In the genomic region with DNA sequence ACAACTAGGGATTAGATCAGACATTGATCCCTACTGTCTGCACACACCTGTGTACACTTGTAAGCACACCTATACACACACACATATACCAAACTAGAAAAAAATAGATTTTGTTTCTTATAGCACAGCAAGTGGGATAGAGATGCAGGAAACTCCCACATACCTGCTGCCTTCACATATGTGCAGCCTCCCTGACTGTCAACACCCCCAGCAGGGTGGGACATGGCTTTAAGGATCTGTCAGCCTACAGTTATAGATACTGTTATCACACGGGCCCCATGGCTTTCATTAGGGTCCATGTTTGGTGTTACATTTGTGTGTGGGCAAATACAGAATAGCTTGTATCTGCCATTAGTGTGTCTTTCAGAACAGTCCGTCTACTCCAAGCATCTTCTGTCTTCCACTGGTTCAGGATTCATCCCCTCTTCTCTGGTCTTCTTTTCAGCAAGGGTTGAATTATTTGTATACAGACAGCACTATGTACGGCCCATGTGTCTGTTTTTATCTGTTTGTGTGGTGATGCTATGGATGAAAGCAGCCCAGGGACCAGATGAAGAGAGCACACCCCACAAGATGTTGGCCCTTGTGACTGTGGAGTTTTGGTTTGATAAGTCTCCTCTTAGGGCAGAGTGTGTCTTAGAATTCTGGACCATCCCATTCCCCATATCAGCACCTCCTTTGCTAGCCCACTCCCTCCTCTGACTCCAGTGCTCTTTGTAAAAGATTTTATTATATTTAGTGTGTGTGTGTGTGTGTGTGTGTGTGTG, we compare ENCODE assay signal across 20 mouse cellular contexts. TPM values are rescaled to one million over a fixed set of nuclear protein-coding genes. Genes with fewer than 3 reads are reported as not detected.
DNase-seq lines count a peak whose midpoint lies in the region; ATAC-seq and TF ChIP-seq lines count a peak whose summit lies in the region.
"Had no signal": no experiment of that assay in that cellular context is flagged by ENCODE, and none has a peak within 500 bp of the region (broad histone marks: within the 10 kb centered on the region; RNA-seq: fewer than 3 reads in every experiment).

No protein-coding gene starts in this region.

- H3K27ac ChIP-seq in layer of hippocampus, adult 2 months: no peak overlapping the region
- no peak overlapping the region for H3K27ac ChIP-seq in liver, embryonic 14.5 days
- no peak overlapping the region for H3K27ac ChIP-seq in midbrain, postnatal 0 days (ENCODE audit: low read depth, low read length)
- H3K27ac ChIP-seq: forebrain, embryonic 12.5 days; limb, embryonic 12.5 days; midbrain, embryonic 10.5 days; neural tube, embryonic 12.5 days; stomach, postnatal 0 days had no signal

- no peaks in the 10 kb centered on the region for H3K27me3 ChIP-seq in liver, embryonic 14.5 days (ENCODE audit: control insufficient read depth, insufficient read depth, low read length)
- no peaks in the 10 kb centered on the region for H3K27me3 ChIP-seq in midbrain, postnatal 0 days (ENCODE audit: insufficient read depth, low read length)
- H3K27me3 ChIP-seq: forebrain, embryonic 12.5 days; limb, embryonic 12.5 days; neural tube, embryonic 12.5 days had no signal

- H3K9ac ChIP-seq in liver, embryonic 14.5 days (replicated peaks): no peak overlapping the region
- no peak overlapping the region for H3K9ac ChIP-seq in midbrain, postnatal 0 days (replicated peaks; ENCODE audit: low read length, poor library complexity, severe bottlenecking)
- H3K9ac ChIP-seq: forebrain, embryonic 12.5 days; limb, embryonic 12.5 days; lung, embryonic 14.5 days; neural tube, embryonic 12.5 days had no signal

- no peaks in the 10 kb centered on the region for H3K9me3 ChIP-seq in liver, embryonic 14.5 days (ENCODE audit: control insufficient read depth, low read length)
- H3K9me3 ChIP-seq in midbrain, postnatal 0 days (ENCODE audit: low read length): no peaks in the 10 kb centered on the region
- H3K9me3 ChIP-seq: forebrain, embryonic 12.5 days; limb, embryonic 12.5 days; midbrain, embryonic 10.5 days; neural tube, embryonic 12.5 days had no signal

- H3K4me3 ChIP-seq in layer of hippocampus, adult 2 months: no peak overlapping the region
- H3K4me3 ChIP-seq in liver, embryonic 14.5 days (ENCODE audit: insufficient read depth in 1 of 2, low read depth in 2 of 2, low read length in 2 of 2): no peak overlapping the region
- no peak overlapping the region for H3K4me3 ChIP-seq in midbrain, postnatal 0 days (ENCODE audit: low read depth, low read length)
- H3K4me3 ChIP-seq: forebrain, embryonic 12.5 days; limb, embryonic 12.5 days; midbrain, embryonic 10.5 days; neural tube, embryonic 12.5 days had no signal

- H3K4me2 ChIP-seq in liver, embryonic 14.5 days (ENCODE audit: low read depth): no peak overlapping the region
- H3K4me2 ChIP-seq in midbrain, postnatal 0 days (ENCODE audit: low read depth, low read length, poor library complexity, severe bottlenecking): no peak overlapping the region
- H3K4me2 ChIP-seq: forebrain, embryonic 12.5 days; heart, embryonic 11.5 days; limb, embryonic 12.5 days; lung, embryonic 14.5 days; neural tube, embryonic 12.5 days had no signal

- TF ChIP-seq CTCF in layer of hippocampus, adult 2 months (conservative IDR thresholded peaks at IDR 0.05): no peak
- TF ChIP-seq CTCF in liver, embryonic 14.5 days (IDR thresholded peaks at IDR 0.05; ENCODE audit: low read depth): no peak
- TF ChIP-seq CTCF in midbrain, postnatal 0 days (IDR thresholded peaks at IDR 0.05): no peak

- H3K4me1 ChIP-seq in liver, embryonic 14.5 days (replicated peaks; ENCODE audit: control insufficient read depth in 2 of 2, insufficient read depth in 2 of 2, low read length in 1 of 2): peaks cover 0 to 6% of the 10 kb centered on the region in 2 experiments; a peak in 3 of 4 replicates
- no peaks in the 10 kb centered on the region for H3K4me1 ChIP-seq in midbrain, postnatal 0 days (ENCODE audit: insufficient read depth, low read length)
- H3K4me1 ChIP-seq: forebrain, embryonic 12.5 days; midbrain, embryonic 10.5 days had no signal

- no peaks in the 10 kb centered on the region for H3K36me3 ChIP-seq in liver, embryonic 14.5 days (replicated peaks; ENCODE audit: control insufficient read depth, insufficient read depth, low read depth)
- H3K36me3 ChIP-seq in midbrain, postnatal 0 days (ENCODE audit: insufficient read depth, low read length): no peaks in the 10 kb centered on the region
- H3K36me3 ChIP-seq: forebrain, embryonic 12.5 days; limb, embryonic 12.5 days; midbrain, embryonic 10.5 days; neural tube, embryonic 12.5 days had no signal

- peak; percentile 37 to 47 for DNase-seq in layer of hippocampus, adult 2 months (ENCODE audit: low spot score in 2 of 2)
- no peak for DNase-seq in layer of hippocampus, adult 9-10 months (ENCODE audit: low spot score)
- peak; percentile 55 for DNase-seq in right cerebral cortex, adult 18-20 months
- no peak for DNase-seq in right cerebral cortex, postnatal 14 days
- DNase-seq in liver, embryonic 14.5 days (ENCODE audit: low read depth in 3 of 3, low spot score in 3 of 3): no peak
- DNase-seq in adrenal gland, adult (ENCODE audit: inconsistent age in 2 of 2, low spot score in 1 of 2): no peak
- DNase-seq in midbrain, postnatal 0 days (ENCODE audit: low spot score): no peak
- DNase-seq: B cell, adult 2 months; cerebellum, adult 9-10 months; kidney, adult 8-10 months; kidney, postnatal 14 days; lung, embryonic 14.5 days; lung, postnatal 4 days had no signal

- 29% methylated on average over 3 of the region's 3 CpGs for WGBS in liver, embryonic 14.5 days (ENCODE audit: insufficient replicate concordance)
- 82% methylated on average over 3 of the region's 3 CpGs for WGBS in midbrain, postnatal 0 days

- ATAC-seq in liver, embryonic 14.5 days (ENCODE audit: insufficient read depth): peak; percentile 50; the same call in 1 of the 2 replicates
- no peak for ATAC-seq in midbrain, postnatal 0 days (ENCODE audit: low FRiP score)

- no peak for TF ChIP-seq EP300 in liver, embryonic 14.5 days (IDR thresholded peaks at IDR 0.05; ENCODE audit: low read depth)

RNA-seq across cellular contexts. Expression of gene Ccdc3, which starts 24.5 kb away (rescaled TPM):
- total RNA-seq in layer of hippocampus, adult 2 months (2021): 10 to 100 TPM; 10.0 to 12.6 TPM
- 2.2 and 2.7 TPM in 2 replicates for polyA plus RNA-seq in liver, embryonic 14.5 days (2012; rRNA removed)
- 2.7 and 3.0 TPM in 2 replicates for polyA plus RNA-seq in liver, embryonic 14.5 days (2014; fragmentation: Nextera tagmentation; extraction: Ambion mirVana)
- 11.4 and 11.9 TPM in 2 replicates for total RNA-seq in midbrain, postnatal 0 days (2014; rRNA removed)
- polyA plus RNA-seq in midbrain, postnatal 0 days (2015; fragmentation: Nextera tagmentation; extraction: Ambion mirVana): 6.3 and 6.5 TPM in 2 replicates
- total RNA-seq: common myeloid progenitor, adult 5-6 weeks had no signal

Comparison
In these comparisons a context has a peak if more than half of its experiments do, and no peak if none do; other contexts are left out.
1. DNase-seq: peak in layer of hippocampus, adult 2 months (2 of 2) and right cerebral cortex, adult 18-20 months (single experiment); none in layer of hippocampus, adult 9-10 months (single experiment), right cerebral cortex, postnatal 14 days (single experiment), liver, embryonic 14.5 days (0 of 3), adrenal gland, adult (0 of 2) and midbrain, postnatal 0 days (single experiment).